Comparison of ENCODE assay signal across 7 mouse cellular contexts in genomic region chr3:108444698-108445365, GRCm38 (mm10). TPM values are rescaled to one million over a fixed set of nuclear protein-coding genes. Genes with fewer than 3 reads are reported as not detected.
DNase-seq lines count a peak whose midpoint lies in the region; ATAC-seq lines count a peak whose summit lies in the region.

Gene Sars, minus strand, starts transcription at chr3:108445209.

- WGBS in embryonic facial prominence, embryonic 11.5 days = under 1% methylated on average over 39 of the region's 41 CpGs
- under 1% methylated on average over 41 of the region's 41 CpGs for WGBS in limb, embryonic 11.5 days
- under 1% methylated on average over 41 of the region's 41 CpGs for WGBS in midbrain, embryonic 14.5 days

- peak; percentile 96 for DNase-seq in adrenal gland, postnatal 14 days
- DNase-seq in embryonic facial prominence, embryonic 11.5 days (ENCODE audit: low spot score) = peak; percentile 94
- DNase-seq in heart, adult 11 months = peak; percentile 99
- DNase-seq in kidney, adult 18-20 months = peak; percentile 92
- DNase-seq in limb, embryonic 11.5 days (ENCODE audit: low spot score) = peak; percentile 93
- peak; percentile 97 for DNase-seq in midbrain, embryonic 14.5 days
- DNase-seq in spleen, adult 18-20 months = peak; percentile 83 to 91

- peak within 1 kb of the TSS; percentile 82 for H3K9ac ChIP-seq in embryonic facial prominence, embryonic 11.5 days (replicated peaks; ENCODE audit: low read length)
- peak within 1 kb of the TSS; percentile 77 for H3K9ac ChIP-seq in limb, embryonic 11.5 days (ENCODE audit: low read length)
- H3K9ac ChIP-seq in midbrain, embryonic 14.5 days (replicated peaks; ENCODE audit: low read length) = peak within 1 kb of the TSS; percentile 89

- peaks cover 3% of the 10 kb centered on the region for H3K4me1 ChIP-seq in embryonic facial prominence, embryonic 11.5 days (ENCODE audit: control insufficient read depth, insufficient read depth, low read length)
- H3K4me1 ChIP-seq in limb, embryonic 11.5 days (ENCODE audit: control insufficient read depth, insufficient read depth, low read length) = peaks cover 5% of the 10 kb centered on the region
- H3K4me1 ChIP-seq in midbrain, embryonic 14.5 days (ENCODE audit: control insufficient read depth, insufficient read depth, low read length) = peaks cover 33% of the 10 kb centered on the region

- H3K4me2 ChIP-seq in embryonic facial prominence, embryonic 11.5 days (ENCODE audit: low read depth, low read length) = peak within 1 kb of the TSS; percentile 46
- H3K4me2 ChIP-seq in limb, embryonic 11.5 days (ENCODE audit: low read depth, severe bottlenecking) = peak within 1 kb of the TSS; percentile 82
- H3K4me2 ChIP-seq in midbrain, embryonic 14.5 days (ENCODE audit: low read length) = peak within 1 kb of the TSS; percentile 97

- peak; percentile 97 for ATAC-seq in embryonic facial prominence, embryonic 11.5 days (replicated peaks; ENCODE audit: insufficient number of reproducible peaks, low FRiP score, low TSS enrichment, low read depth)
- peak; percentile 97 for ATAC-seq in limb, embryonic 11.5 days (ENCODE audit: insufficient number of reproducible peaks, low FRiP score, low TSS enrichment, low read depth)
- peak; percentile 95 for ATAC-seq in midbrain, embryonic 14.5 days (ENCODE audit: low FRiP score, low TSS enrichment)

- no peaks in the 10 kb centered on the region for H3K27me3 ChIP-seq in embryonic facial prominence, embryonic 11.5 days (ENCODE audit: control insufficient read depth, insufficient read depth, low read length)
- no peaks in the 10 kb centered on the region for H3K27me3 ChIP-seq in limb, embryonic 11.5 days (ENCODE audit: control insufficient read depth, insufficient read depth, low read length)
- H3K27me3 ChIP-seq in midbrain, embryonic 14.5 days (ENCODE audit: control insufficient read depth, insufficient read depth, low read length) = no peaks in the 10 kb centered on the region

- no peaks in the 10 kb centered on the region for H3K9me3 ChIP-seq in embryonic facial prominence, embryonic 11.5 days (replicated peaks; ENCODE audit: control insufficient read depth, low read length)
- H3K9me3 ChIP-seq in limb, embryonic 11.5 days (ENCODE audit: control insufficient read depth, low read length) = no peaks in the 10 kb centered on the region
- no peaks in the 10 kb centered on the region for H3K9me3 ChIP-seq in midbrain, embryonic 14.5 days (ENCODE audit: control insufficient read depth, low read length)

- peak within 1 kb of the TSS; percentile 93 for H3K4me3 ChIP-seq in embryonic facial prominence, embryonic 11.5 days (ENCODE audit: low read depth, low read length)
- H3K4me3 ChIP-seq in limb, embryonic 11.5 days (ENCODE audit: low read depth, low read length) = peak within 1 kb of the TSS; percentile 92
- H3K4me3 ChIP-seq in midbrain, embryonic 14.5 days (replicated peaks; ENCODE audit: low read depth, low read length) = peak within 1 kb of the TSS; percentile 90

- no peaks in the 10 kb centered on the region for H3K36me3 ChIP-seq in embryonic facial prominence, embryonic 11.5 days (replicated peaks; ENCODE audit: control insufficient read depth, insufficient read depth, low read depth, low read length)
- 0 out of 2 replicates have a peak, but pooled peaks cover 2% of the 10 kb centered on the region for H3K36me3 ChIP-seq in limb, embryonic 11.5 days (ENCODE audit: control insufficient read depth, insufficient read depth, low read length)
- peaks cover 13% of the 10 kb centered on the region; the same call in 1 of the 2 replicates for H3K36me3 ChIP-seq in midbrain, embryonic 14.5 days (ENCODE audit: control insufficient read depth, insufficient read depth, low read length)

- peak within 1 kb of the TSS; percentile 47; the same call in 1 of the 2 replicates for H3K27ac ChIP-seq in embryonic facial prominence, embryonic 11.5 days (replicated peaks; ENCODE audit: low read depth, low read length)
- H3K27ac ChIP-seq in limb, embryonic 11.5 days (replicated peaks; ENCODE audit: low read depth, low read length) = peak within 1 kb of the TSS; percentile 52
- peak within 1 kb of the TSS; percentile 92 for H3K27ac ChIP-seq in midbrain, embryonic 14.5 days (replicated peaks; ENCODE audit: low read depth, low read length)

RNA-seq across cellular contexts. Expression of gene Sars, which starts in this region (rescaled TPM):
- total RNA-seq in adrenal gland, postnatal 14 days (2021) = 144 and 167 TPM in 2 replicates
- 153 TPM in 2 replicates for polyA plus RNA-seq in embryonic facial prominence, embryonic 11.5 days (2014; fragmentation: Nextera tagmentation; extraction: Ambion mirVana)
- 128 and 130 TPM in 2 replicates for polyA plus RNA-seq in limb, embryonic 11.5 days (2014; fragmentation: Nextera tagmentation; extraction: Ambion mirVana)
- polyA plus RNA-seq in midbrain, embryonic 14.5 days (2014; fragmentation: Nextera tagmentation; extraction: Ambion mirVana) = 205 and 217 TPM in 2 replicates

Comparison
In these comparisons a context has a peak if more than half of its experiments do, and no peak if none do; other contexts are left out.
1. Peak in every context shown above with its lines: DNase-seq, ATAC-seq, H3K4me3 ChIP-seq and H3K27ac ChIP-seq.
2. H3K4me2 ChIP-seq: peak in every context shown above with its lines; median percentile 97 in midbrain, embryonic 14.5 days; 82 in limb, embryonic 11.5 days; 46 in embryonic facial prominence, embryonic 11.5 days.